Mouse (Mus musculus): Measurements from ENCODE around the gene Synpo2l.

GRCm38 (mm10) chr14:20702096-20702740 is 34.1 kb upstream of the Synpo2l start:
- TF ChIP-seq CTCF (IDR thresholded peaks at IDR 0.05; ENCODE audit: control insufficient read depth, insufficient read depth, insufficient replicate concordance, low read depth, low read length), result no peak
- TF ChIP-seq POLR2A (IDR thresholded peaks at IDR 0.05; ENCODE audit: control insufficient read depth, low read depth, low read length), result no peak

Data from testis, adult 2 months (tissue).